In genomic region chr7:109708961-109709382, GRCm38 (mm10) we compare ENCODE assay signal across 10 mouse cellular contexts. TPM values are rescaled to one million over a fixed set of nuclear protein-coding genes. Genes with fewer than 3 reads are reported as not detected.
DNase-seq lines count a peak whose midpoint lies in the region; ATAC-seq lines count a peak whose summit lies in the region.
"Had no signal": no experiment of that assay in that cellular context is flagged by ENCODE, and none has a peak within 500 bp of the region (broad histone marks: within the 10 kb centered on the region; RNA-seq: fewer than 3 reads in every experiment).

No protein-coding gene starts in this region.

- H3K9me3 ChIP-seq in limb, embryonic 12.5 days: no peaks in the 10 kb centered on the region
- no peaks in the 10 kb centered on the region for H3K9me3 ChIP-seq in limb, embryonic 10.5 days (replicated peaks)
- H3K9me3 ChIP-seq in kidney, embryonic 15.5 days (replicated peaks): no peaks in the 10 kb centered on the region
- H3K9me3 ChIP-seq in stomach, embryonic 15.5 days: no peaks in the 10 kb centered on the region
- H3K9me3 ChIP-seq in forebrain, embryonic 14.5 days (replicated peaks; ENCODE audit: control insufficient read depth, low read length): no peaks in the 10 kb centered on the region

- WGBS in limb, embryonic 12.5 days: 41% methylated on average over 3 of the region's 3 CpGs
- WGBS in limb, embryonic 10.5 days: 72% methylated on average over 3 of the region's 3 CpGs
- WGBS in kidney, embryonic 15.5 days: 63% methylated on average over 3 of the region's 3 CpGs
- WGBS in stomach, embryonic 15.5 days: 20% methylated on average over 3 of the region's 3 CpGs
- 83% methylated on average over 3 of the region's 3 CpGs for WGBS in forebrain, embryonic 14.5 days

- ATAC-seq in limb, embryonic 12.5 days (ENCODE audit: insufficient number of reproducible peaks, insufficient read depth, low FRiP score, low TSS enrichment, low read depth): no peak
- ATAC-seq in kidney, embryonic 15.5 days (replicated peaks; ENCODE audit: low FRiP score): peak; percentile 75
- ATAC-seq in stomach, embryonic 15.5 days (ENCODE audit: insufficient read depth, low FRiP score, low read depth): no peak
- ATAC-seq in forebrain, embryonic 14.5 days: no peak

- no peak overlapping the region for H3K4me3 ChIP-seq in limb, embryonic 12.5 days (replicated peaks)
- no peak overlapping the region for H3K4me3 ChIP-seq in limb, embryonic 10.5 days
- no peak overlapping the region for H3K4me3 ChIP-seq in kidney, embryonic 15.5 days (replicated peaks)
- no peak overlapping the region for H3K4me3 ChIP-seq in stomach, embryonic 15.5 days (replicated peaks)
- H3K4me3 ChIP-seq in forebrain, embryonic 14.5 days (ENCODE audit: low read depth, low read length): no peak overlapping the region

- H3K9ac ChIP-seq in limb, embryonic 12.5 days (replicated peaks): no peak overlapping the region
- H3K9ac ChIP-seq in kidney, embryonic 15.5 days: no peak overlapping the region
- no peak overlapping the region for H3K9ac ChIP-seq in stomach, embryonic 15.5 days
- no peak overlapping the region for H3K9ac ChIP-seq in forebrain, embryonic 14.5 days (ENCODE audit: low read length)

- H3K27ac ChIP-seq in limb, embryonic 12.5 days: peak overlapping the region; percentile 62; the same call in 1 of the 2 replicates
- no peak overlapping the region for H3K27ac ChIP-seq in limb, embryonic 10.5 days
- H3K27ac ChIP-seq in kidney, embryonic 15.5 days: peak overlapping the region; percentile 73
- peak overlapping the region; percentile 17; the same call in 1 of the 2 replicates for H3K27ac ChIP-seq in stomach, embryonic 15.5 days
- H3K27ac ChIP-seq in forebrain, embryonic 14.5 days (ENCODE audit: low read depth, low read length): no peak overlapping the region

- DNase-seq in limb, embryonic 10.5 days (ENCODE audit: low spot score): no peak
- peak; percentile 98 for DNase-seq in heart, adult 11 months
- DNase-seq in spleen, adult 12 weeks (ENCODE audit: low spot score): no peak
- no peak for DNase-seq in left cerebral cortex, adult 18-20 months (ENCODE audit: low spot score in 2 of 2)
- no peak for DNase-seq in forebrain, embryonic 14.5 days (ENCODE audit: low spot score)

- peaks cover 38% of the 10 kb centered on the region for H3K36me3 ChIP-seq in limb, embryonic 12.5 days
- H3K36me3 ChIP-seq in limb, embryonic 10.5 days: peaks cover 59% of the 10 kb centered on the region
- peaks cover 29% of the 10 kb centered on the region for H3K36me3 ChIP-seq in kidney, embryonic 15.5 days
- H3K36me3 ChIP-seq in stomach, embryonic 15.5 days: no peaks in the 10 kb centered on the region
- H3K36me3 ChIP-seq in forebrain, embryonic 14.5 days (ENCODE audit: control insufficient read depth, insufficient read depth, low read length): peaks cover 25% of the 10 kb centered on the region

- H3K4me2 ChIP-seq in limb, embryonic 12.5 days: no peak overlapping the region
- no peak overlapping the region for H3K4me2 ChIP-seq in kidney, embryonic 15.5 days
- no peak overlapping the region for H3K4me2 ChIP-seq in stomach, embryonic 15.5 days
- H3K4me2 ChIP-seq in forebrain, embryonic 14.5 days (ENCODE audit: low read length): no peak overlapping the region

- peaks cover 15% of the 10 kb centered on the region for H3K4me1 ChIP-seq in limb, embryonic 12.5 days (replicated peaks)
- H3K4me1 ChIP-seq in limb, embryonic 10.5 days: peaks cover 3% of the 10 kb centered on the region; the same call in 1 of the 2 replicates
- peaks cover 28% of the 10 kb centered on the region; the same call in 1 of the 2 replicates for H3K4me1 ChIP-seq in kidney, embryonic 15.5 days
- no peaks in the 10 kb centered on the region for H3K4me1 ChIP-seq in stomach, embryonic 15.5 days
- H3K4me1 ChIP-seq in forebrain, embryonic 14.5 days (ENCODE audit: control insufficient read depth, insufficient read depth, low read length): no peaks in the 10 kb centered on the region

- no peaks in the 10 kb centered on the region for H3K27me3 ChIP-seq in limb, embryonic 12.5 days
- no peaks in the 10 kb centered on the region for H3K27me3 ChIP-seq in limb, embryonic 10.5 days (ENCODE audit: low read depth, poor library complexity, severe bottlenecking)
- no peaks in the 10 kb centered on the region for H3K27me3 ChIP-seq in kidney, embryonic 15.5 days
- no peaks in the 10 kb centered on the region for H3K27me3 ChIP-seq in stomach, embryonic 15.5 days (replicated peaks)
- H3K27me3 ChIP-seq in forebrain, embryonic 14.5 days (replicated peaks; ENCODE audit: control insufficient read depth, insufficient read depth, low read length): no peaks in the 10 kb centered on the region

RNA-seq across cellular contexts. Expression of gene Akip1, which starts 5.5 kb away (rescaled TPM):
- 24.2 and 26.0 TPM in 2 replicates for polyA plus RNA-seq in limb, embryonic 12.5 days (2016; fragmentation: Nextera tagmentation; extraction: Ambion mirVana)
- 26.8 and 27.5 TPM in 2 replicates for polyA plus RNA-seq in limb, embryonic 10.5 days (2016; fragmentation: Nextera tagmentation; extraction: Ambion mirVana)
- polyA plus RNA-seq in kidney, embryonic 15.5 days (2015; fragmentation: Nextera tagmentation; extraction: Ambion mirVana): 27.2 and 31.3 TPM in 2 replicates
- 38.3 and 40.6 TPM in 2 replicates for polyA plus RNA-seq in stomach, embryonic 15.5 days (2015; fragmentation: Nextera tagmentation; extraction: Ambion mirVana)
- total RNA-seq in left cerebral cortex, adult 18-20 months (2021): 1 to 10 TPM; 3.6 to 6.0 TPM
- 15.1 and 18.5 TPM in 2 replicates for polyA plus RNA-seq in forebrain, embryonic 14.5 days (2014; fragmentation: Nextera tagmentation; extraction: Ambion mirVana)

RNA-seq across cellular contexts. Expression of gene St5, which starts 5.6 kb away (rescaled TPM):
- 43.4 and 46.7 TPM in 2 replicates for polyA plus RNA-seq in limb, embryonic 12.5 days (2016; fragmentation: Nextera tagmentation; extraction: Ambion mirVana)
- polyA plus RNA-seq in limb, embryonic 10.5 days (2016; fragmentation: Nextera tagmentation; extraction: Ambion mirVana): 41.4 and 53.5 TPM in 2 replicates
- polyA plus RNA-seq in kidney, embryonic 15.5 days (2015; fragmentation: Nextera tagmentation; extraction: Ambion mirVana): 34.5 and 35.4 TPM in 2 replicates
- polyA plus RNA-seq in stomach, embryonic 15.5 days (2015; fragmentation: Nextera tagmentation; extraction: Ambion mirVana): 58.7 and 71.6 TPM in 2 replicates
- total RNA-seq in left cerebral cortex, adult 18-20 months (2021): 10 to 100 TPM; 17.8 to 21.5 TPM
- 10.3 and 11.0 TPM in 2 replicates for polyA plus RNA-seq in forebrain, embryonic 14.5 days (2014; fragmentation: Nextera tagmentation; extraction: Ambion mirVana)

RNA-seq across cellular contexts. Expression of gene BC051019, which starts 14.7 kb away (rescaled TPM):
- 0.13 and 0.23 TPM in 2 replicates for polyA plus RNA-seq in limb, embryonic 12.5 days (2016; fragmentation: Nextera tagmentation; extraction: Ambion mirVana)
- not detected in 2 replicates for polyA plus RNA-seq in limb, embryonic 10.5 days (2016; fragmentation: Nextera tagmentation; extraction: Ambion mirVana)
- 0.19 TPM in 1 of 2 replicates, not detected in the other for polyA plus RNA-seq in kidney, embryonic 15.5 days (2015; fragmentation: Nextera tagmentation; extraction: Ambion mirVana)
- 0.21 and 0.33 TPM in 2 replicates for polyA plus RNA-seq in stomach, embryonic 15.5 days (2015; fragmentation: Nextera tagmentation; extraction: Ambion mirVana)
- not detected for total RNA-seq in left cerebral cortex, adult 18-20 months (2021)
- 0.26 and 0.55 TPM in 2 replicates for polyA plus RNA-seq in forebrain, embryonic 14.5 days (2014; fragmentation: Nextera tagmentation; extraction: Ambion mirVana)
- total RNA-seq: MEL had no signal
- polyA plus RNA-seq: neural tube, embryonic 14.5 days had no signal

RNA-seq across cellular contexts. Expression of gene Ascl3, which starts 22.6 kb away (rescaled TPM):
- not detected in 2 replicates for polyA plus RNA-seq in limb, embryonic 12.5 days (2016; fragmentation: Nextera tagmentation; extraction: Ambion mirVana)
- polyA plus RNA-seq in limb, embryonic 10.5 days (2016; fragmentation: Nextera tagmentation; extraction: Ambion mirVana): 0.35 TPM in 1 of 2 replicates, not detected in the other
- polyA plus RNA-seq in kidney, embryonic 15.5 days (2015; fragmentation: Nextera tagmentation; extraction: Ambion mirVana): 0.24 TPM in 1 of 2 replicates, not detected in the other
- 0.33 TPM in 1 of 2 replicates, not detected in the other for polyA plus RNA-seq in stomach, embryonic 15.5 days (2015; fragmentation: Nextera tagmentation; extraction: Ambion mirVana)
- not detected for total RNA-seq in left cerebral cortex, adult 18-20 months (2021)
- not detected in 2 replicates for polyA plus RNA-seq in forebrain, embryonic 14.5 days (2014; fragmentation: Nextera tagmentation; extraction: Ambion mirVana)
- total RNA-seq: MEL had no signal

RNA-seq across cellular contexts. Expression of gene Tmem9b, which starts 43.7 kb away (rescaled TPM):
- 25.8 and 28.0 TPM in 2 replicates for polyA plus RNA-seq in limb, embryonic 12.5 days (2016; fragmentation: Nextera tagmentation; extraction: Ambion mirVana)
- 17.3 and 18.0 TPM in 2 replicates for polyA plus RNA-seq in limb, embryonic 10.5 days (2016; fragmentation: Nextera tagmentation; extraction: Ambion mirVana)
- polyA plus RNA-seq in kidney, embryonic 15.5 days (2015; fragmentation: Nextera tagmentation; extraction: Ambion mirVana): 52.0 and 55.4 TPM in 2 replicates
- 64.8 and 66.2 TPM in 2 replicates for polyA plus RNA-seq in stomach, embryonic 15.5 days (2015; fragmentation: Nextera tagmentation; extraction: Ambion mirVana)
- total RNA-seq in left cerebral cortex, adult 18-20 months (2021): 10 to 100 TPM; 91.6 to 93.1 TPM
- polyA plus RNA-seq in forebrain, embryonic 14.5 days (2014; fragmentation: Nextera tagmentation; extraction: Ambion mirVana): 115 and 117 TPM in 2 replicates

Comparison
In these comparisons a context has a peak if more than half of its experiments do, and no peak if none do; other contexts are left out.
1. H3K27ac ChIP-seq: peak in limb, embryonic 12.5 days (single experiment), kidney, embryonic 15.5 days (single experiment) and stomach, embryonic 15.5 days (single experiment); none in limb, embryonic 10.5 days (single experiment) and forebrain, embryonic 14.5 days (single experiment).